Mouse (Mus musculus) naive thymus-derived CD4-positive, alpha-beta T cell, adult 2 months (primary cell): ENCODE results near the gene Socs3.

ENCODE experiments used
- DNase-seq: peaks from one replicate; pipeline ENCODE4 v3.0.0-alpha.2; 2011; ENCODE audit warnings: low read depth

Socs3 gene

DNA sequence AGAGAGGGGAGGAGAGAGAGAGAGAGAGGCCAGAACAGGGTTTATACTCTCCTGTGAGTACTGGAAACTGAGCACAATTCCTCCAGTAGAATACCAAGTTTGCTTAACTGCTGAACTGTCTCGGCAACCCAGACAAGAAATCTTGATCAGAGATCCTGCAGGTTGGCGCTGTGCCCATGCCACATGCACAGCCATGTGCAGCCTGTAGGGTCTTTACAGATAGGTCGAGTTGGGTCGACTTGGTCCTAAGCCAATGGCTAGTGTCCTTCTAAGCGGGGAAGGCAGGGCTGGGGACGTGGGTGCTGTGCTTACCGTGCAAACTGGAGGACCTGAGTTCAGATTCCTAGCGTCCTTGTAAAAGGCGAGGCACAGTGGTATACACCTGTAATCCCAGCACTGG, 15.0 kb downstream of the Socs3 start:
- no peak for DNase-seq

GRCm38 (mm10) chr11:117954094-117954493, 15.8 kb downstream of the Socs3 start:
- peak; percentile 66 for DNase-seq

- peak; percentile 89 for DNase-seq
Measured at GRCm38 (mm10) chr11:117952174-117952933, 17.5 kb downstream of the Socs3 start.

DNA sequence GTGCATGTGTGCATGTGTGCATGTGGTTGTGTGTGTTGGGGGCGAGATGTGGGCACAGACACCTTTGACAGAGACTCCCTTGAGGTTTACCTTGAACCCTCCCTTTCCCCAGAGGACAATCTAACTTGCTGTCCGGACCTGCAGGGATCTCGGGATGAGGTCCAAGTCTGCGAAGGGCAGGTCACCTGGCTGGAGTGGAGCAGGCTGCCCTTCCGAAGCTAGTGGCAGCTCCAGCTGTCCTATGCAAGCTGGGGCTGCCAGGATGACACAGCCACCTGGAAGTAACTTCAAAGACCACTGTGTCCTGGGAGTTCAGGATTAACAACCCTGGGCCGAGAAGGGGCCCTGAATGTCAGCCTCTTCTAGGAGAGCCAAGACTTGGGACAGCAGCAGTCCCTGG, 18.5 kb downstream of the Socs3 start:
- no peak for DNase-seq

GRCm38 (mm10) chr11:117949392-117950091, 20.3 kb downstream of the Socs3 start:
- peak; percentile 46 for DNase-seq

DNA sequence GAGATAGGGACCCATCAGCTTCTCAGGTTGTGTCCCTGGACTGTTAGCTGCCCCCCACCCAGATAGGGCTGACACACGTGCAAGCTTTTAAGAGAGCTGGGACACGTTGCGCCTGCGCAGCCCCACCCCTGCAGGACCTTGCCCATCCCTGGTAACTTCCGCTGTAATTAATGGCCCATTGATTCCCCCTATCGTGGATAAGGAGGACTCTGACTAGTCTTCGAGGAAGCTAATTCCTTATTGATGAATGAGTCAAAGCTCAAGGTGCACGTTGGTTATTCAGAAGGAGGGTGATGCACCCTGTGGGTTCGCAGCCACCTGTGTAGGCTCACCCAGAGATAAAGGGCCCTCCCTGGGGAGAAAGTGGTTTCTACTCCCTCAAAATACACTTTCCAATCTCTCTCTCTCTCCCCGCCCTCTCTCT, 22.8 kb downstream of the Socs3 start:
- DNase-seq, result no peak

- no peak for DNase-seq
Measured at GRCm38 (mm10) chr11:117946195-117946979, 23.5 kb downstream of the Socs3 start.

- no peak for DNase-seq
Measured at GRCm38 (mm10) chr11:117941848-117942247, 28.0 kb downstream of the Socs3 start.

- no peak for DNase-seq
Measured at GRCm38 (mm10) chr11:117941325-117941834, 28.5 kb downstream of the Socs3 start.

- DNase-seq, result no peak
Measured at GRCm38 (mm10) chr11:117940881-117941280, 29.0 kb downstream of the Socs3 start.

DNA sequence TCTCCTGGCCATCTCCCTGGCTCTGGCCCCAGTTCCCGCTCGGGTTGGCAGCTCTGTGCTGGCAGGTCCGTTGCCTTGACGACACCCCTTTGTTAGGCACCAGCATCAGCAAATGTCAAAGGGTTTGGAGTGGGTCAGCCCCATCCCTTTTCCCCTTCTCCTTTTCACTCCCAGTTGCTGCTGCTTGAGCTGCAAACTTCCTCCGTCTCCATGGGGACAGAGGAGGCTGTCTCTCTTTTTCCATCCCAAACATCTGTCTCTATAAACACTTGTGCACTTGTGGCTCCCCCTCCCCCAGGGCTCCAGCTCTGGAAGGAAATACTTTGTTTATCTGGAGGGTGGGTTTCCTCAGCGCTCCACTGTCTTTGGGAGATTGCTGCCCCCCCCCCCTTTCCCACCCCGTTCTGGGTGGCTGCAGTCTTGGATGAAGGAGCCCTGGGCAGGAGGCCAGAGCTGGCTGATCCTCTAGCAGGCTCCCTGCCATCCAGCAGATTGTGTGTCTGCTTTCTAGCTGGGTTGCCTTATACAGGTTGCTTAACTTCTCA, 30.0 kb downstream of the Socs3 start:
- no peak for DNase-seq

- DNase-seq, result no peak
Measured at GRCm38 (mm10) chr11:117939004-117939730, 30.7 kb downstream of the Socs3 start.

DNA sequence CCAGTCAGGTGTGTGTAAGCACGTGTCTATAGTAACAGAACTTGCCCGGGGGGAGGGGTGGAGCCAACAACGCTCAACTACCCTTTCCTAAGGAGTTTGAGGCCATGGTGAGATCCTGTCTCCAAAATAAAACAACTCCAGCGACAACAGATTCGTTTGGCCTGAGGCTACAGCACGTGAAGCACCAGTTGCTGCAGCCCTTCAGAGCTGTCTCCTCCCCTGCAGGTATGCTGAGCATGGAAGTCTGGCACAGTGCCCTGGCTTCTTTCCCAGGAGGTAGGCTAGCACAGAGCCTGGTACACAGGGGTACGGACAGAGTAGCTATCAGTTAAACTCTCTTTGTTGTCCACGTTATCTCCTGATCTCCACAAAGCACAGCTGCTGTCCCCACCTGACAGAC, 33.6 kb downstream of the Socs3 start:
- DNase-seq, result no peak

- DNase-seq, result no peak
Measured at GRCm38 (mm10) chr11:117935616-117936015, 34.2 kb downstream of the Socs3 start.

- no peak for DNase-seq
Measured at GRCm38 (mm10) chr11:117934576-117935368, 35.1 kb downstream of the Socs3 start.

DNA sequence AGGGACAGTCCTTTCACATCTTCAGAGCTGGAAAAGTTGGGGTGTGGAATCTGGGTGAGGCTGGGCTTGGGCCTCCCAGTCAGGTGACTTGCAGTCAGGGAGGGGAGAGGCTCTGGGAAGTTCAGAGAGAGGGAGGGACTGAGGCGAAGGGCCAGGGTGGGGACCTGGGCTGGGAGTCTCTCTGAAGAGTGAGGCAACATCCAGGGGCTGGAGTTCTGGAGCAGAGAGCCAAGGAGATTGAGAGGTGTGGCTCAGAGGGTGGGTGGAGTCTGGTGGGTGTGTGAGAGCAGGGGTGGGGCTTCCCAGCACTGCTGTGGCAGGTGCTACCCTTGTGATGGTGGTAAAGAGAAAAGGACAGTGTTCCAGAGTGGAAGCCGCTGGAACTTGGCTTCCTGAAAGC, 35.7 kb downstream of the Socs3 start:
- DNase-seq, result no peak

DNA sequence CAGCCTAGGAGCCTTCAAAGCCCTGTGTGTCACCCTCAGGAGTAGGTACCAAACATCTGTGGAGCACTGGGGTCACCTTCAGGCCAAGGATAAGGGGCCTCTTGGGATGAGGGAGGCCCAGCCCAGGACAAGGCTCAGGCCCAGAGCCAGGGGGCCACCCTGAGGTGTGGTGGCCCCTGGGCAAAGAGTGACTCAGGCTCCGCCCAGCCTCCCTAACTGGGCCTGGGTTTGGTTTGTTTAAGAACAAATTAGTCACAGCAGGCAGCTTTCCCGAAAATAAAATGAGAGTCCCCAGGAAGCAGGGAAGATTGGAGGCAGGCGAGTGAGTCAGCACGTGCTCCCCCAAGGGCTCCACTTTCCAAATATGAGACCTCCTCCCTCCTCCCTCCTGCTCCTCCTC, 37.7 kb downstream of the Socs3 start:
- DNase-seq, result no peak

GRCm38 (mm10) chr11:117931576-117931975, 38.3 kb downstream of the Socs3 start:
- no peak for DNase-seq

DNA sequence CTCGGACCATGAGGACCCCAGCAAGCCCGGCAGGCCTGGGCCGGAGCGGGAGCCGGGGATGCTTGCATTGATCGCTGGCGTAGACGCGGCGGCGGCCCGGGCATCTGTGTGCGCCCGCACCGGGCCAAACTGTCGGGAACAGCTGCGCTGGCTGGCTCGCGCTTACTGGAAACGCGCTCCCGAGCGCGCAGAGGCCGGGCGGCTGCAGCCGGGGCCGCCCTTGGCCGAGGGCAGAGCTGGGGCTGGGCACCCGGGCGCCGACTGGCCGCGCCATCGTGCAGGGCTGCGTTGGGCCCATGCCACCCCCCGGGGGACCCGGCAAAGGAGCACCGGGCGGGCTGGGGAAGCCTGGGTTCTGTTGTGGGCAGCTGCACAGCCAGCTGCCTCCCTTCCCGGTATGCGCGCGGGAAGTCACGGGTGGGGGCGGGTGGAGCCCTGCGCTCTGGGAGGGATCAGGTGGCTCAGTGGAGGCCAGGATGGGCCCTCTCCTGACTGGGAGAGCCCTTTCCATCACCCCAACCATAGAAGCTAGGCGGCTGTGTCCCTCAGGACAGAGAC, 39.0 kb downstream of the Socs3 start:
- no peak for DNase-seq

GRCm38 (mm10) chr11:117925541-117925940, 44.3 kb downstream of the Socs3 start:
- DNase-seq, result no peak
